Mouse (Mus musculus): Measurements from ENCODE around the gene Spsb3. TPM values are rescaled to one million over a fixed set of nuclear protein-coding genes. Genes with fewer than 3 reads are reported as not detected.
A peak's percentile ranks its signal among the peaks of the same experiment; 100 is the strongest.

The Spsb3 gene
- polyA plus RNA-seq, 1 experiment: 84.5 TPM

GRCm38 (mm10) chr17:24933163-24933562 is 46.7 kb downstream of the Spsb3 start:
- TF ChIP-seq CTCF (IDR thresholded peaks at IDR 0.05; ENCODE audit: borderline replicate concordance, extremely low read depth, insufficient read depth, insufficient read length) (no peak), POLR2A (IDR thresholded peaks at IDR 0.05; ENCODE audit: borderline replicate concordance, extremely low read depth, insufficient read depth, insufficient read length, poor library complexity, severe bottlenecking) (no peak)
- no peak for DNase-seq (ENCODE audit: low read depth)

- no peak for DNase-seq (ENCODE audit: low read depth)
- TF ChIP-seq CTCF (IDR thresholded peaks at IDR 0.05; ENCODE audit: borderline replicate concordance, extremely low read depth, insufficient read depth, insufficient read length) (no peak), POLR2A (IDR thresholded peaks at IDR 0.05; ENCODE audit: borderline replicate concordance, extremely low read depth, insufficient read depth, insufficient read length, poor library complexity, severe bottlenecking) (no peak)
Measured at GRCm38 (mm10) chr17:24934926-24935325, 48.5 kb downstream of the Spsb3 start.

- no peak for TF ChIP-seq CTCF (IDR thresholded peaks at IDR 0.05; ENCODE audit: borderline replicate concordance, extremely low read depth, insufficient read depth, insufficient read length)
- no peak for TF ChIP-seq POLR2A (IDR thresholded peaks at IDR 0.05; ENCODE audit: borderline replicate concordance, extremely low read depth, insufficient read depth, insufficient read length, poor library complexity, severe bottlenecking)
- no peak for DNase-seq (ENCODE audit: low read depth)
Measured at GRCm38 (mm10) chr17:24935666-24936065, 49.2 kb downstream of the Spsb3 start.

GRCm38 (mm10) chr17:24936259-24937237 is 50.1 kb downstream of the Spsb3 start, which contains the start of gene Mapk8ip3:
TSS of gene Mapk8ip3 (minus strand) at chr17:24936977.
- peak; percentile 7; the same call in 1 of the 2 replicates for TF ChIP-seq CTCF (IDR thresholded peaks at IDR 0.05; ENCODE audit: borderline replicate concordance, extremely low read depth, insufficient read depth, insufficient read length)
- TF ChIP-seq POLR2A (IDR thresholded peaks at IDR 0.05; ENCODE audit: borderline replicate concordance, extremely low read depth, insufficient read depth, insufficient read length, poor library complexity, severe bottlenecking): peak; percentile 91
- DNase-seq (ENCODE audit: low read depth): peak; percentile 98

GRCm38 (mm10) chr17:24937266-24937665 is 50.8 kb downstream of the Spsb3 start:
- no peak for TF ChIP-seq POLR2A (IDR thresholded peaks at IDR 0.05; ENCODE audit: borderline replicate concordance, extremely low read depth, insufficient read depth, insufficient read length, poor library complexity, severe bottlenecking)
- TF ChIP-seq CTCF (IDR thresholded peaks at IDR 0.05; ENCODE audit: borderline replicate concordance, extremely low read depth, insufficient read depth, insufficient read length): peak; percentile 11; the same call in 1 of the 2 replicates
- no peak for DNase-seq (ENCODE audit: low read depth)

Other genes starting within 250 kb of the Spsb3 start
- 30.7 and 34.3 TPM in 2 replicates for gene Slc9a3r2, start 236.3 kb upstream of the Spsb3 start, polyA plus RNA-seq (2012; rRNA removed)
- gene Npw, start 228.2 kb upstream of the Spsb3 start, polyA plus RNA-seq (2012; rRNA removed): 0.23 TPM in 1 of 2 replicates, not detected in the other
- 76.3 and 102 TPM in 2 replicates for gene Zfp598, start 217.0 kb upstream of the Spsb3 start, polyA plus RNA-seq (2012; rRNA removed)
- 82.5 and 94.2 TPM in 2 replicates for gene Syngr3, start 196.7 kb upstream of the Spsb3 start, polyA plus RNA-seq (2012; rRNA removed)
- gene Gfer, start 190.5 kb upstream of the Spsb3 start, polyA plus RNA-seq (2012; rRNA removed): 28.8 and 29.2 TPM in 2 replicates
- 7.6 and 10.7 TPM in 2 replicates for gene Noxo1, start 190.4 kb upstream of the Spsb3 start, polyA plus RNA-seq (2012; rRNA removed)
- gene Tbl3, start 179.0 kb upstream of the Spsb3 start, polyA plus RNA-seq (2012; rRNA removed): 75.0 and 95.7 TPM in 2 replicates
- 0.54 and 0.64 TPM in 2 replicates for gene Rnf151, start 168.6 kb upstream of the Spsb3 start, polyA plus RNA-seq (2012; rRNA removed)
- gene Rps2, start 168.5 kb upstream of the Spsb3 start, polyA plus RNA-seq (2012; rRNA removed): 1,770 and 1,849 TPM in 2 replicates
- 245 and 253 TPM in 2 replicates for gene Ndufb10, start 162.2 kb upstream of the Spsb3 start, polyA plus RNA-seq (2012; rRNA removed)
- 0.05 and 0.08 TPM in 2 replicates for gene Rpl3l, start 158.8 kb upstream of the Spsb3 start, polyA plus RNA-seq (2012; rRNA removed)
- 28.0 and 31.5 TPM in 2 replicates for gene Msrb1, start 150.0 kb upstream of the Spsb3 start, polyA plus RNA-seq (2012; rRNA removed)
- gene Hs3st6, start 133.7 kb upstream of the Spsb3 start, polyA plus RNA-seq (2012; rRNA removed): 0.69 and 0.88 TPM in 2 replicates
- not detected in 2 replicates for gene Meiob, start 82.4 kb upstream of the Spsb3 start, polyA plus RNA-seq (2012; rRNA removed)
- 39.7 and 46.3 TPM in 2 replicates for gene Hagh, start 46.5 kb upstream of the Spsb3 start, polyA plus RNA-seq (2012; rRNA removed)
- gene Fahd1, start 36.3 kb upstream of the Spsb3 start, polyA plus RNA-seq (2012; rRNA removed): 13.9 and 14.8 TPM in 2 replicates
- 0.14 TPM in 1 of 2 replicates, not detected in the other for gene Igfals, start 20.6 kb upstream of the Spsb3 start, polyA plus RNA-seq (2012; rRNA removed)
- 29.5 and 36.3 TPM in 2 replicates for gene Nubp2, start 294 bp upstream of the Spsb3 start, polyA plus RNA-seq (2012; rRNA removed)
- gene Eme2, start 8.4 kb downstream of the Spsb3 start, polyA plus RNA-seq (2012; rRNA removed): 41.0 and 50.3 TPM in 2 replicates
- 94.6 and 120 TPM in 2 replicates for gene Mrps34, start 8.5 kb downstream of the Spsb3 start, polyA plus RNA-seq (2012; rRNA removed)
- 71.5 and 91.4 TPM in 2 replicates for gene Nme3, start 9.9 kb downstream of the Spsb3 start, polyA plus RNA-seq (2012; rRNA removed)
- gene Mapk8ip3, start 50.3 kb downstream of the Spsb3 start, polyA plus RNA-seq (2012; rRNA removed): 217 and 242 TPM in 2 replicates
- gene Jpt2, start 74.0 kb downstream of the Spsb3 start, polyA plus RNA-seq (2012; rRNA removed): 62.9 and 65.5 TPM in 2 replicates
- gene Cramp1l, start 129.1 kb downstream of the Spsb3 start, polyA plus RNA-seq (2012; rRNA removed): 31.4 and 31.9 TPM in 2 replicates
- 22.9 and 23.9 TPM in 2 replicates for gene Ift140, start 129.4 kb downstream of the Spsb3 start, polyA plus RNA-seq (2012; rRNA removed)
- gene Tmem204, start 196.9 kb downstream of the Spsb3 start, polyA plus RNA-seq (2012; rRNA removed): 9.6 and 10.5 TPM in 2 replicates
- 40.9 and 41.6 TPM in 2 replicates for gene Telo2, start 229.3 kb downstream of the Spsb3 start, polyA plus RNA-seq (2012; rRNA removed)
- 0.07 TPM in 1 of 2 replicates, not detected in the other for gene Ptx4, start 234.1 kb downstream of the Spsb3 start, polyA plus RNA-seq (2012; rRNA removed)
- gene Clcn7, start 246.7 kb downstream of the Spsb3 start, polyA plus RNA-seq (2012; rRNA removed): 41.4 and 45.7 TPM in 2 replicates

Data from brain, embryonic 14.5 days (tissue).